Mouse (Mus musculus) mammary gland, adult 2 months (tissue): ENCODE data around the gene Coa5. TPM values are rescaled to one million over a fixed set of nuclear protein-coding genes. Genes with fewer than 3 reads are reported as not detected.

ENCODE experiments used
- polyA plus RNA-seq: library from polyadenylated mRNA; depleted of rRNA; stranded (reverse); fragments of >200 nt; gene quantifications from 2 replicates; pipeline ENCODE4 v1.2.3, GENCODE M21; 2012; ENCODE audit warnings: low replicate concordance; rRNA removed

Gene Coa5
- 47.2 and 127 TPM in 2 replicates for polyA plus RNA-seq

GRCm38 (mm10) chr1:37429366-37430296 lies at the start of gene Coa5, which contains the start of gene Unc50:
Coa5 (minus strand) TSS chr1:37430103.
Unc50 (plus strand) TSS chr1:37430139.

Other genes starting within 250 kb of the Coa5 start
- gene Cnga3, start 215.7 kb downstream of the Coa5 start, polyA plus RNA-seq, result 0.04 and 0.30 TPM in 2 replicates
- gene Inpp4a, start 130.2 kb downstream of the Coa5 start, polyA plus RNA-seq, result 13.2 and 17.1 TPM in 2 replicates
- 43.7 and 57.7 TPM in 2 replicates for gene Unc50, start within 50 bp of the Coa5 start, polyA plus RNA-seq
- 5.6 and 8.1 TPM in 2 replicates for gene Mgat4a, start 110.9 kb upstream of the Coa5 start, polyA plus RNA-seq